Mouse (Mus musculus): ENCODE data around the gene Tgif2lx1. TPM values are rescaled to one million over a fixed set of nuclear protein-coding genes. Genes with fewer than 3 reads are reported as not detected.

Gene Tgif2lx1
- not detected in 2 replicates for polyA plus RNA-seq (2021; fragmentation: Nextera tagmentation)
- long read RNA-seq, experiment 1: 0 reads
- long read RNA-seq, experiment 2: 0 reads

GRCm38 (mm10) chrX:118480637-118481036, at the start of gene Tgif2lx1:
TSS of gene Tgif2lx1 (minus strand) at chrX:118480737.

Other genes with a start within 250 kb of the Tgif2lx1 start
- not detected in 2 replicates for gene Tgif2lx2, start 53.5 kb downstream of the Tgif2lx1 start, polyA plus RNA-seq (2021; fragmentation: Nextera tagmentation)